Mouse (Mus musculus) myocyte (in vitro differentiated cells): Measurements from ENCODE around the gene Sptbn2.

Experiments used
- CEBPB ChIP-seq: IDR thresholded peaks from 2 replicates; pipeline ENCODE4 v1.6.1; 2011; ENCODE audit warnings: mild to moderate bottlenecking, moderate library complexity; ENCODE audit not compliant: poor library complexity, insufficient read depth, severe bottlenecking
- E2F4 ChIP-seq: IDR thresholded peaks from one replicate; pipeline ENCODE4 v1.6.1; 2011; ENCODE audit warnings: mild to moderate bottlenecking, control low read depth, moderate library complexity; ENCODE audit not compliant: insufficient read depth
- MAX ChIP-seq: IDR thresholded peaks from one replicate; pipeline ENCODE4 v1.6.1; 2011; ENCODE audit warnings: low read depth, mild to moderate bottlenecking, control low read depth
- MYOD1 ChIP-seq, 3 experiments: IDR thresholded peaks; one replicate each; pipeline ENCODE4 v1.6.1; 2011; ENCODE audit warnings: control low read depth in 2 of 3, low read depth in 2 of 3, mild to moderate bottlenecking in 2 of 3, moderate library complexity in 1 of 3; ENCODE audit not compliant: insufficient read length in 2 of 3, control insufficient read depth in 1 of 3
- MYOG ChIP-seq, 3 experiments: IDR thresholded peaks; one replicate each; pipeline ENCODE4 v1.6.1; 2011; ENCODE audit warnings: control low read depth in 2 of 3, low read depth in 2 of 3, mild to moderate bottlenecking in 2 of 3; ENCODE audit not compliant: insufficient read length in 2 of 3, control insufficient read depth in 1 of 3, insufficient read depth in 1 of 3
- POLR2A ChIP-seq: IDR thresholded peaks from one replicate; pipeline ENCODE4 v1.6.1; 2011; ENCODE audit warnings: low read depth, mild to moderate bottlenecking, control low read depth, moderate library complexity; ENCODE audit not compliant: insufficient read length
- POLR2AphosphoS2 ChIP-seq: IDR thresholded peaks from one replicate; pipeline ENCODE4 v1.6.1; 2011; ENCODE audit warnings: low read depth, control low read depth; ENCODE audit not compliant: insufficient read length
- REST ChIP-seq: IDR thresholded peaks from one replicate; pipeline ENCODE4 v1.6.1; 2011; ENCODE audit warnings: mild to moderate bottlenecking, control low read depth, moderate library complexity; ENCODE audit not compliant: insufficient read depth, insufficient read length
- TCF12 ChIP-seq: IDR thresholded peaks from one replicate; pipeline ENCODE4 v1.6.1; 2011; ENCODE audit warnings: mild to moderate bottlenecking, control low read depth; ENCODE audit not compliant: poor library complexity, insufficient read depth, severe bottlenecking
- USF1 ChIP-seq: IDR thresholded peaks from one replicate; pipeline ENCODE4 v1.6.1; 2011; ENCODE audit warnings: low read depth, mild to moderate bottlenecking, control low read depth, moderate library complexity

DNA sequence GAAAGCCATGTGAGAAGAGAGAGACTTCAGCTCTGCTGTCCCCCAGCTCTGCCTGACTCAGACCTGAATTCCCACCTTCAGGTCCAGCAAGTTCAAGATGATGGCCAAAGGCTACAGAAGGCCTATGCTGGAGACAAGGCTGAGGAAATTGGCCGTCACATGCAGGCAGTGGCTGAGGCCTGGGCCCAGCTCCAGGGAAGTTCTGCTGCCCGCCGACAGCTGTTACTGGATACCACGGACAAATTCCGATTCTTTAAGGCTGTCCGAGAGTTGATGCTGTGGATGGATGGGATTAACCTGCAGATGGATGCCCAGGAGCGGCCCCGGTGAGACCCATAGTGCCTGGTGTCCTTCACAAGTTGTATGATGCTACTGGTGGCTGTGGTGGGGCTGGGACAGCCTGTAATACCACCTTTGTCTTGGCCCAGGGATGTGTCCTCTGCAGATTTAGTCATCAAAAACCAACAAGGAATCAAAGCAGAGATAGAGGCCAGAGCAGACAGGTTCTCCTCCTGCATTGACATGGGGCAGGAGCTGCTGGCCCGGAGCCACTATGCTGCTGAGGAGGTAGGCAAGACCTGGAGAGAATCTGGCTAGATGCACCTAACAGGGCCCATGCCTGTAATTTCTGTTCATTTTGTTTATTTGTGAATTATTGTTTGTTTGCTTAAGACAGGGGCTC, 36.8 kb downstream of the Sptbn2 start:
- no peak for TF ChIP-seq USF1
- no peak for TF ChIP-seq E2F4
- no peak for TF ChIP-seq POLR2A
- no peak for TF ChIP-seq REST
- no peak for TF ChIP-seq CEBPB
- TF ChIP-seq MYOD1 (IDR thresholded peaks at IDR 0.05; ENCODE audit: control insufficient read depth in 1 of 3, insufficient read length in 2 of 3, low read depth in 2 of 3) = peak in 1 of 3 experiments; percentile 27
- no peak for TF ChIP-seq MAX
- no peak for TF ChIP-seq TCF12
- TF ChIP-seq MYOG (IDR thresholded peaks at IDR 0.05; ENCODE audit: control insufficient read depth in 1 of 3, insufficient read depth in 1 of 3, insufficient read length in 2 of 3, low read depth in 2 of 3) = peak in 1 of 3 experiments; percentile 67
- no peak for TF ChIP-seq POLR2AphosphoS2
